Mouse (Mus musculus): ENCODE results near the gene Lilrb4a.
A peak's percentile ranks its signal among the peaks of the same experiment; 100 is the strongest.
"Not testable (repeated sequence)": the region's sequence is repeated elsewhere in the genome, so short reads cannot be mapped to it uniquely, and the experiment has no call there.

Gene Lilrb4a

GRCm38 (mm10) chr10:51490691-51491090, at the start of gene Lilrb4a:
Gene Lilrb4a, plus strand, starts transcription at chr10:51490956.
- DNase-seq (ENCODE audit: inconsistent age in 2 of 2, low spot score in 1 of 2), result not testable (repeated sequence)

GRCm38 (mm10) chr10:51451610-51452009, 39.1 kb upstream of the Lilrb4a start:
- DNase-seq (ENCODE audit: inconsistent age in 2 of 2, low spot score in 1 of 2), result no peak

- no peak for DNase-seq (ENCODE audit: inconsistent age in 2 of 2, low spot score in 1 of 2)
These were observed 37.0 kb upstream of the Lilrb4a start for GRCm38 (mm10) chr10:51453616-51454298.

GRCm38 (mm10) chr10:51454365-51454764, 36.4 kb upstream of the Lilrb4a start:
- no peak for DNase-seq (ENCODE audit: inconsistent age in 2 of 2, low spot score in 1 of 2)

GRCm38 (mm10) chr10:51455762-51456161, 35.0 kb upstream of the Lilrb4a start:
- DNase-seq (ENCODE audit: inconsistent age in 2 of 2, low spot score in 1 of 2), result peak in 1 of 2 experiments; percentile 18

- DNase-seq (ENCODE audit: inconsistent age in 2 of 2, low spot score in 1 of 2), result no peak
These were observed 34.4 kb upstream of the Lilrb4a start for GRCm38 (mm10) chr10:51456369-51456768.

GRCm38 (mm10) chr10:51463800-51464199, 27.0 kb upstream of the Lilrb4a start:
- DNase-seq (ENCODE audit: inconsistent age in 2 of 2, low spot score in 1 of 2), result not testable (repeated sequence)

- not testable (repeated sequence) for DNase-seq (ENCODE audit: inconsistent age in 2 of 2, low spot score in 1 of 2)
These were observed 10.4 kb upstream of the Lilrb4a start, which contains the start of the genes Gm49339 and Lilr4b for GRCm38 (mm10) chr10:51480397-51480796. Gene Gm49339, plus strand, starts transcription at chr10:51480612. Gene Lilr4b, plus strand, starts transcription at chr10:51480632.

- no peak for DNase-seq (ENCODE audit: inconsistent age in 2 of 2, low spot score in 1 of 2)
These were observed 29.3 kb downstream of the Lilrb4a start for GRCm38 (mm10) chr10:51520021-51520420.

- no peak for DNase-seq (ENCODE audit: inconsistent age in 2 of 2, low spot score in 1 of 2)
These were observed 30.7 kb downstream of the Lilrb4a start for GRCm38 (mm10) chr10:51521453-51521852.

- DNase-seq (ENCODE audit: inconsistent age in 2 of 2, low spot score in 1 of 2), result no peak
These were observed 35.3 kb downstream of the Lilrb4a start for GRCm38 (mm10) chr10:51526090-51526489.

- no peak for DNase-seq (ENCODE audit: inconsistent age in 2 of 2, low spot score in 1 of 2)
These were observed 35.9 kb downstream of the Lilrb4a start for GRCm38 (mm10) chr10:51526633-51527032.

GRCm38 (mm10) chr10:51528840-51529434, 38.2 kb downstream of the Lilrb4a start:
- no peak for DNase-seq (ENCODE audit: inconsistent age in 2 of 2, low spot score in 1 of 2)

- DNase-seq (ENCODE audit: inconsistent age in 2 of 2, low spot score in 1 of 2), result no peak
These were observed 38.7 kb downstream of the Lilrb4a start for GRCm38 (mm10) chr10:51529497-51529896.

GRCm38 (mm10) chr10:51530813-51531212, 40.1 kb downstream of the Lilrb4a start:
- DNase-seq (ENCODE audit: inconsistent age in 2 of 2, low spot score in 1 of 2), result no peak
